Mouse (Mus musculus): ENCODE data around the gene Slc35f1.
"Not testable (repeated sequence)": the region's sequence is repeated elsewhere in the genome, so short reads cannot be mapped to it uniquely, and the experiment has no call there.

The Slc35f1 gene

DNA sequence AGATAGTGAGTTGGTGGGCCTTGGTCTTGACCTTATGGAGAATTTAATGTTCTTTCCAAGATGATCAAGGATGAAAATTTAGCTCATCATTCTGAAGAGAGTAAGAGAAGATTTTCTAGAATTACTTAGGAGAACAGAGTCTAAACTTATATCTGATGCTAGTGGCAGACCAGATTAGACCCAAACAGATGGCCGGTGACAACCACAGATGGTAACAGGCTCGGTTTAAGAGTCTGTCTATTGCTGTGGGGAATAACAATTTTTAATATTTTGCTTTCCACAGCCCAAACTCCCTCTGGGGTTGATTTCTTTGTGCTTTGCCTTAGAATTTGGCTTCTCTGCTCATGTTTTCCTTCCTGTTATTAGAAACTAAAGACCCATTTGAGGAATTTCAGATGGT, 96.7 kb downstream of the Slc35f1 start:
- no peak for DNase-seq (ENCODE audit: low spot score)

GRCm38 (mm10) chr10:52791560-52791959, 101.2 kb downstream of the Slc35f1 start:
- DNase-seq (ENCODE audit: low spot score), result no peak

GRCm38 (mm10) chr10:52797454-52797853, 107.1 kb downstream of the Slc35f1 start:
- no peak for DNase-seq (ENCODE audit: low spot score)

DNA sequence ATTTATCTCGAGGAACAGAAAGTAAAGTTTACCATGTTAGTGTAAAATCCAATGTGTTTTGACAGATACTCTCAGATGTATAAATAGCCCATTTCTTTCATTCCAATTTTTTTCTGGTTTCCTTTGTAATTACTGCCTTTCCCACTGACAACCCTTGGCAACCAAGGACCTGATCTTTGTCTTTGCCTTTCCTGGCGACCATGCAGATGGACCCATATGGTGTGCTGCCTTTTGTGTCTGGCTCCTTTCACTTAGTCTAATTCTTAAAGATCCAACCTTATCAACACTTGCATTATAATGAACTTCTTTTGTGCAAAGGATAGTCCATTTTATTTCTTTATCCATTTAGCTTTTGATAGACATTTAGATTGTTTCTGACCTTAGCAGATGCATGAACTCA, 117.5 kb downstream of the Slc35f1 start:
- no peak for DNase-seq (ENCODE audit: low spot score)

DNA sequence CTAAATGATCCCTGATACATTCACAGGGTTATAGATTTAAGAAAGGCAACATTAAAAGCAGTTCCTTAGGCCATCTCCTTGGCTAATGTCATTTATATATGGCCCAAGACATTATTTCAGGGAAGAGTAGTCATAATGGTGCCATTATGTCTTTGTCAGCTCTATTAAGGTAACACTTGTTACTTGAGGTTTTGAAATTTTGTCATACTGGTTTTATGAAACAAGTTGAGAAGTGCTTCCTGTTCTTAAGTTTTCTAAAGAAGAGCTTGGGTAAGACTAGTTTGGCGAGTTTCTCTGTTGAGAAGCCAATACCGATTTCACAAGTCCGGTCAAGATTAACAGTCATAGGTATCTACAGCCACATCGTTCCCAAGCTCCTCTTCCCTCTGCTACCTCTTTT, 122.5 kb downstream of the Slc35f1 start:
- DNase-seq (ENCODE audit: low spot score), result no peak

- DNase-seq (ENCODE audit: low spot score), result no peak
Measured at GRCm38 (mm10) chr10:52814358-52814757, 124.0 kb downstream of the Slc35f1 start.

GRCm38 (mm10) chr10:52819661-52820060, 129.3 kb downstream of the Slc35f1 start:
- DNase-seq (ENCODE audit: low spot score), result no peak

DNA sequence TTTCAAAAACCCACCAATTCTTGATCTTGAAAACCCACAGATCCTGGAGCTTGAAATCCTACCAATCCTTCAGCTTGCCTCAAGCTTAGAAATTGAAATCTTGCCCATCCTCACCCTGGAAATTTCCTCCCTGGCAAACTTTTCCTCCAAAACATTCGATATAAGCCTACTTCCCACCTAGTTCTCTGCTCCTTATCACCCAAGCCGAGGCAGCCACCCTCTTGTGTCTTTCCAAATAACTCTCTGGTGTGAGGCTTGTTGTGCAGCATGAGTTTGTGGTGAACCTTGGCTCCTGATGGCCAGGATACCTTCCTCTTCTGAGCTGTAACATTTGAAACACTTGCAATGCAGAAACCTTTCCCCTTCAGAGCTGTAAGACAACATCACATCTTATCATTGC, 132.6 kb downstream of the Slc35f1 start:
- DNase-seq (ENCODE audit: low spot score), result no peak

- DNase-seq (ENCODE audit: low spot score), result no peak
Measured at GRCm38 (mm10) chr10:52825746-52826145, 135.4 kb downstream of the Slc35f1 start.

GRCm38 (mm10) chr10:52840819-52841218, 150.5 kb downstream of the Slc35f1 start:
- DNase-seq (ENCODE audit: low spot score), result no peak

GRCm38 (mm10) chr10:52851994-52852393, 161.7 kb downstream of the Slc35f1 start:
- DNase-seq (ENCODE audit: low spot score), result no peak

GRCm38 (mm10) chr10:52860851-52861250, 170.5 kb downstream of the Slc35f1 start:
- DNase-seq (ENCODE audit: low spot score), result no peak

DNA sequence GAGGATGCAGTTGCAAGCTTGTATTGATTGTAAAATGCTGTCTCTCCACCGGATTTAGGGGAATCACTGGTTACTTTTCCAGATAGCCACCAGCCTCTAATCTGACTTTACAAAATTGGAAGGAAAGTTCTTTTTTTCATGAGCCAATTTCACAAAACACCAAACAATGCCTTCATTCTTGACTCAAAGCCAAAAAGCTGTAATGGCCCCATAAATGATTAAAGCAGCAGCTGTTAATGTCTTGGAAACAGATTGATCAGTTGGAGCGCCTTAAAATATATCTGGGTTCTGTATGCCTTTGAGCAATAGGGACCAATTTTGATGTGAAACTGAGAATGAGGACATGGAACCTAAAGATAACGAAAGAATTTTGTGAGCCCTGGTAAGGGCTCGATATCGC, 174.6 kb downstream of the Slc35f1 start:
- DNase-seq (ENCODE audit: low spot score), result no peak

DNA sequence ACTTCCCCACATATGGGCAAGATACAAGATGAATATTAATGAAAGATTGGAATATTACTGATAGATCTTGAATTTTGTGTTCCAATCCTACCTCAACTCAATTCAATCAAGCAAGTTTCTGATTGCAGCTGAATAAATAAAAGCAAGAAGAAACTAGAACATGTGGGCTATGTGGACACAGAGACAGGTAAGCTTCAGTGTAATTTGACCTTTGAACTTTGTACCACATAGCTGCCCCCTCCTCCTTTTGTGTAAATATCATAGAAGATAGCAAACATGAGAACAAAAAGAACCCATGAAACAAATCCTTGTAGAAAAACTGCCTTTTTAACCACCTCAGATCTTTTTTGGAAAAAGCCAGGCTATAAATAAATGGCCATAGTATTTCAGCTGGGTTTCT, 180.8 kb downstream of the Slc35f1 start:
- no peak for DNase-seq (ENCODE audit: low spot score)

DNA sequence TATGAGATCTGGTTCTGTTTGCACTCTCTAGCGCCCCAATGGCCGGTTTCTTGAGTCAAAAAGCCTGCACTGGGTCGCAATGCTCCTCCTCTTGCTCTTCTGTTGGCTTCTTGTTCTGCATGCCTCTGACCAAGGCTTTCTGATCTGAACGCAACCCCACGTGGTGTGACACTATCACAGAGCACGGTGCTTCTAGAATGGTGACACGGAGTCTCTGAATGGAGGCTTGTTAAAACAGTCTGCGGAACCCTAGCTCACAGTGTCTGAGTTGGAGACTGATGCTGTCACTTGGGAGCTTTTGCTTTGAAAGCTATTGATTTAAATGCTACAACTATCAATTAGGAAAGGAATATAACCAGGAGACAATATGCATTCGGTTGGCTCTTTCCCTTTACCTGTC, 183.8 kb downstream of the Slc35f1 start:
- DNase-seq (ENCODE audit: low spot score), result no peak

DNA sequence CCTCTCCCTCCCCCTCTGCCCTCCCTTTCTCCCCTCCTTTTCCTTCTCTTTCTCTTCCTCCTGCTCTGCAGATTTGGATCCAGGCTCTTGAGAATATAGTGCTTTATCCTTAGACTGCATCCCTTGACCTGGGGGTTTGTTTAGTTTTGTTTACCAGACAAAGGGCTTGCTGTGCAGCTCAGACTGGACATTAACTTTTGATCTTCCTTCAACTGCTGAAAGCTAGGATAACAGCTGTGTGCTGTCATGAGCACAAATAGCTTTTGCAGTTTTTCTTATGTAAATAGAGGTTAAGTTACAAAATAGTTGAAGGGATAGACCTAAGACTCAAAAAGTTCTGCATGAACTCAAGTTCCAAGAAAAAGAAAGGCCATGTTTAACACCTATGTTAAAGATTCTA, 184.4 kb downstream of the Slc35f1 start:
- no peak for DNase-seq (ENCODE audit: low spot score)

DNA sequence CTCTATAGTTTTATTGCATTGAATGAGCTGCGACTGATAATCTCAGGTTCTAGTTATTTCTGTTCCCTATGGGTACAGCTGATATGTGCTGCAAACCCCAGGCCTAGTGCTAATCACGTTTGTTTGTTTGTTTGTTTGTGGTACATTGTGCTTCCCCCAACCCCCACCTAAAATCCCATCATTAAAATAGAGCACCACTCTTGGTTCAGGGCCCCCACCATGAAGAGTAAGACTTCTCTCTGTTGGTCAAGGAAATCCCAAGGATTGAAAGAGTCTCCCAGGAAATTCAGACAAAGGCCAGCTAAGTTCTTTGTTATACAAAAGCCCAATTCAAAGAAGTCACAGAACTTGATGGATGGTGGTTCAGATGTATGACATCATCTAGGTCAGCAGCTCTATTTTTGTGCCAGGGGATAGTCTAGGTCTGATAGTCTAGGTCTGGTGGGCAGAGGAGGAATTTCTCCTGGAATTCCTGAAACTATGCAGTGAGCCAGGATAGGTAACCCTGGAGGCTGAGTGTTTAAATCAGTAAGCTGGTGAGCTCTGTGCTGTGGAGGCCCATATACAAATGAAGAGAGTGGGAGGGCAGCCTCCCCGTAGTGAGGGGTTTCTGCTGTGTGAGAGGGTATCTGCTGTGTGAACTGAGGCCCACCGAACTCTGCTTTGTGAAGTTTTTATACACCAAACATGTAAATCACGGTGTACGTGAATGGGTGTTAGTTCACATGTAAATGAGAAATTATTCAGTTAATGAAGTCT, 187.1 kb downstream of the Slc35f1 start:
- no peak for DNase-seq (ENCODE audit: low spot score)

DNA sequence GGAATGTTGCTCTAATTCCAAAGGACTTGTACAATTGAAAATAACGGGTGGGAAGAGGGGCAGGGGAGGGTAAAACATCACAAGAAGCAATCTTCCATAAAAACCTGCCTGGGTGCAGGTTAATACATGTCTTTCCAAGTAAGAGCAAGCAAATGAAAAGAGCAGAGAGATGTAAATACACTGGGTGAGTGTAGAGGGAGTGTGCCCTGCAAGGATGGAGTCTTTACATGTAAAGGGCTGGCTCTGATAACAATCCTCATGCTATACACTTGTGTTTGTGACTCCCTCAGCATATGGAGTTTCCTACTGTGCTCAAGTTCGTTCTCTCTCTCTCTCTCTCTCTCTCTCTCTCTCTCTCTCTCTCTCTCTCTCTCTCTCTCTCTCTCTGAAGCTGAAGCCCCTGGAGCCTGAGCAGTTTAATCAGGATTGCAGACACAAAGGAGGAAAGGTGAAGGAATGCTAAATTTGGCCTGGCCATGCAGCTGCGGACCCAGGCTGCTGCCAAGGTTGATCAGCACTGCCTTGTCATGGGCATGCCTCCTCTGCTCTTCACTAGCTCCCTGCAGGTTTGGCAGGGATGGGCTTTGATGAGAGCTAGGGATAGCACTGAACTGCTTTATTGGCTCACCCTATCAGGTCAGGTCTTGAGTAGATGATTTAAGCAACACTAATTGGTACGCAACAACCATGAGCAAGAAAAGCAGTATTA, 187.9 kb downstream of the Slc35f1 start:
- DNase-seq (ENCODE audit: low spot score), result no peak

GRCm38 (mm10) chr10:52896724-52897123, 206.4 kb downstream of the Slc35f1 start:
- not testable (repeated sequence) for DNase-seq (ENCODE audit: low spot score)

DNA sequence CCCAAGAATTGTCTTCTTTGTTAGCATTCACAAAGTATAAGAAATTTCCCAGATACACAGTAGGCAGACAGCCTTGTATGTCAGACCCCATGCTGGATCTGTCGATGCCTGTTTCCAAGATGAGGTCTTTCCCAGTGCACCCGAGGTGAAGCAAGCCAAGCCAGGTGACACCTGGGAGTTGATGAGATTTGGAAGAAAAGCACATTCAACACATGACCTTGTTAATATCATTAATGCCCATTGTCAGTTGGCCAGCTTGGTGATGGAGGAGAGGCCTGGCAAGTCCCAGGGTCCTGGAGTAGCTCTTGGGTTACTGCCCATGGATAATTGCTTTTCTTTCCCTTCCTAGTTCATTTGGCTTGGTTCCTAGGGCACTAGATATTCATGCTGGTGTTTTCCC, 214.6 kb downstream of the Slc35f1 start:
- no peak for DNase-seq (ENCODE audit: low spot score)

DNA sequence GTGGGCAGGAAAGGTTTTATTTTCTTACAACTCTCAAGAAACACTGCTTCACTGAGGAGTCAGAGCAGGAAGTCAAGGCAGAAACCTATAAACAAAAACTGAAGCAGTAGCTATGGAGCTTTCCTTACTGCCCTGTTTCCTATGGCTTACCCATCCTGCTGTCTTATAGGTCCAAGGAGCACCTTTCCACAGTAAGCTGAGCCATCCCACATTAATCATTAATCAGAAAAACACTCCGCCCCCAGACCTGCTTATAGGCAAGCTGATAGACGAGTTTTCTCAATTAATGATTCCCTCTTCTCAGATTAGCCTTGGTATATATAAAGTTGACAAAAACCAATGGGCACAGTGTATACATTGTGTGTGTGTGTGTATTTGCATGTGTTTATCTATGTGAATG, 221.4 kb downstream of the Slc35f1 start:
- DNase-seq (ENCODE audit: low spot score), result no peak

GRCm38 (mm10) chr10:52918715-52919114, 228.4 kb downstream of the Slc35f1 start:
- no peak for DNase-seq (ENCODE audit: low spot score)

DNA sequence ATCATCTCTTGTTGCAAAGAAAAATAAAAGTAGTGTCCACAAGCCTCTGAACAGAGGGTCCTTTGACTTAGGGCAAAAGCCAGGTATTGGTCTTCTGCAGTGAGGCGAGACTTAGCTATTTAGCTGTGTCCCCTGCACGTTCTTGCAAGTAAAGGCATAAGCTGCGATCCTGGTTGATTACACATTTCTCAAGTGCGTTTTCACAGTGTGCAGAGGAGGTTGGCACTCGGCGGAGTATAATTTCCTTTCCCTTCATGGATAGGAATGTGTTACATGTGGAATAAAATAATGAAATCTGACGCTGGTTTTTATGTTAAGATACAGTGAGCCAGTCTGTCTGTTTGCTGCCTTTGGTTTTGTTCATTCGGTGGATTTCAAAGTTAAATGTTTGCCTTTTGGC, 232.8 kb downstream of the Slc35f1 start:
- no peak for DNase-seq (ENCODE audit: low spot score)

DNA sequence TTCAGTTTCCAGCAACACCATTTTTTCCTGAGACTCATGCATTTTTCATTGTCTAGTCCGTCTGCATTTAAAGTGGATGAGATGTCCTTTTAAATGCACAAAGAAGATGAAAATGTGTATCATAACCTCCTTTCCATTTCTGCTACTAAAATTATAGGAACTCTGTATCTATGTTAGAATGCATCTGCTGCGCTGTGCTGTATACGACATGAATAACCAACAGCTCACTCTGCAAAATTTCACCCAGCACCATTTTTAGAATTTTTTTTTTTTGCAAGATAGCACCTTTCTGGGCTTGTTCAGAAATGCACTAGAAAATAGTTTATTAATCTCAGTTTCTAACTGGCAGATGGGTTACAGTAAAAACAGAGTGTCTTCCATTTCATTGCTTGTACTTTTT, 236.0 kb downstream of the Slc35f1 start:
- DNase-seq (ENCODE audit: low spot score), result no peak
